Mouse (Mus musculus) gastrocnemius, adult 2 months (tissue): ENCODE results near the gene Tsfm. TPM values are rescaled to one million over a fixed set of nuclear protein-coding genes. Genes with fewer than 3 reads are reported as not detected.
A peak's percentile ranks its signal among the peaks of the same experiment; 100 is the strongest.

Experiments
- DNase-seq: peaks from one replicate; pipeline ENCODE4 v3.0.0; 2022
- H3K27ac ChIP-seq: fragments of 200-600 bp; 2 replicates; pipeline ENCODE4 v1.8.1; 2022; ENCODE audit warnings: mild to moderate bottlenecking
- H3K4me3 ChIP-seq: fragments of 200-600 bp; 2 replicates; pipeline ENCODE4 v1.8.1; 2022; ENCODE audit warnings: mild to moderate bottlenecking, moderate library complexity
- CTCF ChIP-seq: fragments of 200-600 bp; IDR thresholded peaks from 2 replicates; pipeline ENCODE4 v1.8.1; 2022; ENCODE audit warnings: antibody characterized with exemption, mild to moderate bottlenecking, moderate library complexity
- intact Hi-C: fragments of 180-260 bp; cut with DNase I; formaldehyde crosslinking; loops from one replicate; pipeline ENCODE4 v1.15.1; 2025
- total RNA-seq, 2 experiments: library from RNA; stranded (reverse); gene quantifications; 2 replicates each; pipeline ENCODE4 v1.2.3; 2021

Tsfm gene
- total RNA-seq, 2 experiments from 2014 or later, result 15.0 to 28.8 TPM

DNA sequence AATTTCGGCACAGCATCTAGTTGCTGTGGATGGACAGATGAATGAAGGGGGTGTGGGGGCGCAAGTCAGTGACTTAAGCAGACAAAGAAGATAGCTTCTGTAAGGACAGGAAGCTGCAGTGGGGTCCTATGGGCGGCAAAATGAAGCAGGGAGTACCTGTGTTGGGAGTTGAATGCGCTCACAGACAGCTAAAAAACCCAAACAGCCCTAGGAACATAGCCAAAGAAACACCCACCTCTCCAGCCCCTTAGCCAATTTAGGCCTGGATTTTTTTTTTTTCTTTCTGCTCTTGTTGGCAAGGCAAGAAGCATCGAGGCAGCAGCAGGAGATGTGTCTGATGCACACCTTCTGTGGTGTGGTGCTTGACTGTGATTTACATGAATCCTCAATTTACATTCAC lies 30.4 kb upstream of the Tsfm start:
- TF ChIP-seq CTCF, result no peak
- no peak overlapping the region for H3K27ac ChIP-seq
- intact Hi-C loops, result no loop called here
- no peak overlapping the region for H3K4me3 ChIP-seq
- no peak for DNase-seq

DNA sequence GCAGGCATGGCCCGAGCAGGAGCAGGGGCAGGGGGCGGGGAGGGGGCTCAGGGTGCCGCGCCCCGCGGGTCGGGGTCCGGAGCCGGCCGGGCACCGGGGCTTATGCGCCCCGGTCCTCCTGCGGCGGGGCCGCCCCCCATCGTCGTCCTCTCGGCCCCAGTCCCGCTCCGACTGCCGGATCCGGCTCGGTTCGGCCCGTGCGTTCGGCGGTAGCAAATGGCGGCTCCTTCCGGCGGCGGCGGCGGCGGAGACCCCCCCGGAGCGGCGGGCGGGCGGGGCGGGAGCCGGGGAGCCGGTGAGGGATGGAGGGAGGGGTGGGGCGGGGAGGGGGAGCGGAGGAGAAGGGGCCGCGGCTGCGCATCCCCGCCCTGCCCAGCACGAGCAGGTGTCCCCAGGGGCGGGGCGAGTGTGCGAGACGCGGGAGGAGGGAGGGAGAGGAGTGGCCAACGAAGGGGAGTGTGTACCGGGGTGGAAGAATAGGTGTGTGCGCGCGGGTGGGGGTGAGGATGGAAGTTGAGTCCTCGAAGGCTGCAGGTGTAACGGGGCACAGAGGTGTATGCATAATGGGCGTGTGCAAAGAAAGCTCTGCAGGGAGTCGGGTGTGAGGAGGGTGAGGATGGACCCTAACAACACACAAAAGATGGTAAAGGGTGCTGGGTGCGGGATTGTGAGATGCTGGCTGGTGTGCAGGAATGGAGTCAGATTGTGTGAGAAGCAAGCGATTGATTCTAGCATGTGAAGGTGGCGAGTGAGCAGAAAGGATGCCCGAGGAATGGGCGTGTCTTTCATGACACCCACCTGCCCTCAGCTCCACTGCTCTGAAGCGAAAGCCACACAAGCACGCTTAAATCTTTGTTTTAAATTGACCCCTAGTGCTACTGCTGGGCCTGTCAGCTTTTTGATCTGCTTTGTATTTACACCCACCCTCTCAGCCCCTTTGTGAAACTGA lies 29.6 kb upstream of the Tsfm start, which contains the start of gene March9:
Gene March9, minus strand, starts transcription at position 217 of the 949 bp plus-strand sequence.
- intact Hi-C loops, result no loop called here
- peak; percentile 60 for DNase-seq
- Histone ChIP-seq H3K27ac (peak within 1 kb of the TSS; percentile 48), H3K4me3 (peak within 1 kb of the TSS; percentile 89)
- no peak for TF ChIP-seq CTCF

- peak overlapping the region; percentile 89 for H3K4me3 ChIP-seq
- no peak for TF ChIP-seq CTCF
- H3K27ac ChIP-seq, result peak overlapping the region; percentile 48
- intact Hi-C loops, result no loop called here
- DNase-seq, result peak; percentile 24
These were observed 28.7 kb upstream of the Tsfm start for GRCm38 (mm10) chr10:127059174-127059967.

DNA sequence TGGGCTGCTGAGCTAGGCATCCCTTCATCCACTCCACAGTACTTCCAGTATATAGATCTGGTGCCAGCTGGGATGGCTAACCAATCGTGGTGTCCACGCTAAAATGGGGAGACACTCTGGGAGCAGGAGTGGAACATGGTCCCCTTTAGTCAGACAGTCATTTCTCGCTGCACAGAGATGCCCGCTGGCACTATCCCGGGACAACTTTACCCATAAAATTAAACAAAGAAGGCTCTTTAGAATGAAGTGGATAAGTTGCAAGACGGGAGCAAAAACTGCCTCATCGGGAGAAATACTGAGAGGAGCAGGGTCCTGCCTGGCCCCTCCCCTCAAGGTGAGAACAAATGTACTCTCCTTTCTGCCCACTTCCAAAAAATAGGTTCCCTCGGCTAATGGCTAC lies 28.1 kb upstream of the Tsfm start:
- H3K27ac ChIP-seq, result no peak overlapping the region
- DNase-seq, result no peak
- no peak for TF ChIP-seq CTCF
- peak overlapping the region; percentile 89 for H3K4me3 ChIP-seq
- intact Hi-C loops, result no loop called here

GRCm38 (mm10) chr10:127058161-127058560 lies 27.5 kb upstream of the Tsfm start:
- TF ChIP-seq CTCF, result peak; percentile 99
- Histone ChIP-seq H3K4me3 (peak overlapping the region; percentile 89), H3K27ac (no peak overlapping the region)
- intact Hi-C loops, result no loop called here
- DNase-seq, result peak; percentile 81

DNA sequence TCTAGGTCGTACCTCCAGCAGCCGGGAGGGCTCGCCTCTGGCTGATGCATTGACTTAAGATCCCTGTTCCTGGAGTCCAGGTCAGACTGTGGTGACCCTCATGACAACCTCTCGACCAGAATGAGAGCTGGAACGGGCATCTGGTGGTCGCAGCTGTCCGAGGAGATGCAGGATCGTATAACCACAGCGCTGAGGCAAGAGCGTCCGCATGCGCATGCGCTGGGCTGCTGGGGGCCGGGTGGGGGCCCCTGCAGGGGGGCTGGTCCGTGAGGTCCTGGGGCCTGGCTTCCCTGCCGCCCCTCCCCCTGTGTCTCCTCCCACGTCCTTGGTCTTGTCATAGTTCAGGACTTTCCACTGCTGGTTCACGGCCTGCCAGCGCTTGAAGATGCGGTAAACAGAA lies 25.9 kb upstream of the Tsfm start:
- no peak overlapping the region for H3K27ac ChIP-seq
- intact Hi-C loops, result no loop called here
- TF ChIP-seq CTCF, result no peak
- DNase-seq, result no peak
- no peak overlapping the region for H3K4me3 ChIP-seq

GRCm38 (mm10) chr10:127055406-127055805 lies 24.8 kb upstream of the Tsfm start:
- intact Hi-C loops, result no loop called here
- DNase-seq, result no peak
- TF ChIP-seq CTCF, result no peak
- no peak overlapping the region for H3K27ac ChIP-seq
- H3K4me3 ChIP-seq, result no peak overlapping the region

GRCm38 (mm10) chr10:127054646-127055045 lies 24.0 kb upstream of the Tsfm start:
- Histone ChIP-seq H3K4me3 (no peak overlapping the region), H3K27ac (no peak overlapping the region)
- DNase-seq, result no peak
- intact Hi-C loops, result no loop called here
- TF ChIP-seq CTCF, result no peak

GRCm38 (mm10) chr10:127050119-127050474 lies 19.5 kb upstream of the Tsfm start:
- DNase-seq, result no peak
- no peak for TF ChIP-seq CTCF
- intact Hi-C loops, result no loop called here
- H3K4me3 ChIP-seq, result no peak overlapping the region
- no peak overlapping the region for H3K27ac ChIP-seq

DNA sequence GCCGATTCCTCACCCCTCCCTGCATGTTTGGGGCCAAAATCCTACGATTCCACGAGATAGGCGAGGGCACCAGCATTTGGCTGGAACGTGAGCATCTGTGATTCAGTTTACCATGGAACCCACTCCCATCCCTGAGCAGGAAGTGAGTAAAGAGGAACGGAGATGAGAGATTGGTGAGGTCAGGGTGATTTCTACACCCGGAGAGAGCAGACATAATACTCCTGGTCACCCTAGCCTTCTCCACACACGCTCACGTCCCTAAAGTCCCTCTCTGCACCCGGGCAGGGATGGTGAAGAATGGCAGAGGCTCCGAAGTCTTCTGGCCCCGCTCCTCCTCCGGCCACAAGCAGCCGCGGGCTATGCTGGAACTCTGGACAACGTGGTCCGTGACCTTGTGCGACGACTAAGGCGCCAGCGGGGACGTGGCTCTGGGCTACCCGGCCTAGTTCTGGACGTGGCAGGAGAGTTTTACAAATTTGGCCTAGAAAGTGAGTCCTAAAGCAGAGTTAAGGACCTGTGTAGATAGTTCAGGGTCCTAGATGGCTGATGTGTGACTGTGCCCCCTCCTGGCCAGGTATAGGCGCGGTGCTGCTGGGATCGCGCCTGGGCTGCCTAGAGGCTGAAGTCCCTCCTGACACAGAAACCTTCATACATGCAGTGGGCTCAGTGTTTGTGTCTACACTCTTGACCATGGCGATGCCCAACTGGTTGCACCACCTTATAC lies 18.9 kb upstream of the Tsfm start:
- H3K27ac ChIP-seq, result no peak overlapping the region
- peak; percentile 10; the same call in 1 of the 2 replicates for TF ChIP-seq CTCF
- intact Hi-C loops, result no loop called here
- H3K4me3 ChIP-seq, result peak overlapping the region; percentile 55
- DNase-seq, result no peak

GRCm38 (mm10) chr10:127048608-127049394 lies 18.2 kb upstream of the Tsfm start:
- DNase-seq, result no peak
- peak overlapping the region; percentile 55 for H3K4me3 ChIP-seq
- TF ChIP-seq CTCF, result no peak

GRCm38 (mm10) chr10:127047954-127048353 lies 17.3 kb upstream of the Tsfm start, which contains the start of gene Cyp27b1:
Gene Cyp27b1 (plus strand): TSS chr10:127048250.
- Histone ChIP-seq H3K27ac (no peak within 1 kb of the TSS), H3K4me3 (peak within 1 kb of the TSS; percentile 55)
- no peak for DNase-seq
- intact Hi-C loops, result no loop called here
- no peak for TF ChIP-seq CTCF

More at GRCm38 (mm10) chr10:127048608-127049394, 18.2 kb upstream of the Tsfm start:
- no peak overlapping the region for H3K27ac ChIP-seq
- intact Hi-C loops, result no loop called here
